ENCODE assay signal across 18 mouse cellular contexts in genomic region chr7:117563939-117564499, GRCm38 (mm10).
DNase-seq lines count a peak whose midpoint lies in the region; ATAC-seq lines count a peak whose summit lies in the region.
"Had no signal": no experiment of that assay in that cellular context is flagged by ENCODE, and none has a peak within 500 bp of the region (broad histone marks: within the 10 kb centered on the region; RNA-seq: fewer than 3 reads in every experiment).

No protein-coding gene starts in this region.

- DNase-seq in neural tube, embryonic 11.5 days (ENCODE audit: low spot score), result peak; percentile 34
- no peak for DNase-seq in neural tube, embryonic 10.5 days (ENCODE audit: extremely low spot score, low spot score)
- peak; percentile 35 for DNase-seq in hindbrain, embryonic 10.5 days (ENCODE audit: low spot score)
- DNase-seq in mesoderm, embryonic 11.5 days (ENCODE audit: low read depth, low spot score), result peak; percentile 61
- DNase-seq in spleen, adult 12 weeks (ENCODE audit: low spot score), result no peak
- no peak for DNase-seq in layer of hippocampus, postnatal 36 days
- DNase-seq in heart, adult 11 months, result no peak
- DNase-seq: cerebellum, adult 2 months; gastrocnemius, postnatal 14 days; heart, postnatal 14 days; kidney, postnatal 14 days; layer of hippocampus, adult 9-11 months; liver, postnatal 0 days; lung, postnatal 36 days; thymus, adult 18-20 months had no signal

- WGBS in neural tube, embryonic 11.5 days, result 47% methylated on average over 9 of the region's 9 CpGs
- WGBS in hindbrain, embryonic 10.5 days, result 50% methylated on average over 9 of the region's 9 CpGs

- H3K4me3 ChIP-seq in neural tube, embryonic 11.5 days (ENCODE audit: low read depth, low read length), result no peak overlapping the region
- H3K4me3 ChIP-seq in hindbrain, embryonic 10.5 days, result no peak overlapping the region
- H3K4me3 ChIP-seq: heart, embryonic 10.5 days had no signal

- no peaks in the 10 kb centered on the region for H3K9me3 ChIP-seq in neural tube, embryonic 11.5 days (ENCODE audit: control insufficient read depth, low read length)
- no peaks in the 10 kb centered on the region for H3K9me3 ChIP-seq in hindbrain, embryonic 10.5 days
- H3K9me3 ChIP-seq: heart, embryonic 10.5 days had no signal

- no peaks in the 10 kb centered on the region for H3K27me3 ChIP-seq in neural tube, embryonic 11.5 days (ENCODE audit: control insufficient read depth, insufficient read depth, low read length)
- peaks cover 8% of the 10 kb centered on the region; the same call in 1 of the 2 replicates for H3K27me3 ChIP-seq in hindbrain, embryonic 10.5 days (ENCODE audit: insufficient read depth, poor library complexity, severe bottlenecking)

- no peak overlapping the region for H3K9ac ChIP-seq in neural tube, embryonic 11.5 days (ENCODE audit: low read length)
- H3K9ac ChIP-seq: liver, postnatal 0 days had no signal

- H3K36me3 ChIP-seq in neural tube, embryonic 11.5 days (ENCODE audit: control insufficient read depth, insufficient read depth, low read length), result no peaks in the 10 kb centered on the region
- H3K36me3 ChIP-seq in hindbrain, embryonic 10.5 days, result no peaks in the 10 kb centered on the region
- H3K36me3 ChIP-seq: G1E; heart, embryonic 10.5 days had no signal

- H3K4me2 ChIP-seq in neural tube, embryonic 11.5 days (ENCODE audit: low read depth), result no peak overlapping the region

- H3K4me1 ChIP-seq in neural tube, embryonic 11.5 days (ENCODE audit: control insufficient read depth, insufficient read depth, low read length), result no peaks in the 10 kb centered on the region
- H3K4me1 ChIP-seq in hindbrain, embryonic 10.5 days (replicated peaks), result peaks cover 10% of the 10 kb centered on the region

- H3K27ac ChIP-seq in neural tube, embryonic 11.5 days (ENCODE audit: low read depth, low read length), result no peak overlapping the region
- H3K27ac ChIP-seq in hindbrain, embryonic 10.5 days, result no peak overlapping the region
- H3K27ac ChIP-seq: heart, embryonic 10.5 days had no signal

- ATAC-seq in neural tube, embryonic 11.5 days (ENCODE audit: insufficient read depth, low FRiP score, low TSS enrichment), result peak; percentile 31; the same call in 1 of the 2 replicates
- ATAC-seq: intestine, postnatal 0 days; liver, postnatal 0 days had no signal

Comparison
In these comparisons a context has a peak if more than half of its experiments do, and no peak if none do; other contexts are left out.
1. DNase-seq: peak in neural tube, embryonic 11.5 days (single experiment), hindbrain, embryonic 10.5 days (single experiment) and mesoderm, embryonic 11.5 days (single experiment); none in neural tube, embryonic 10.5 days (single experiment), spleen, adult 12 weeks (single experiment), layer of hippocampus, postnatal 36 days (0 of 2) and heart, adult 11 months (single experiment).